Mouse (Mus musculus) kidney, postnatal 0 days (tissue): ENCODE measurements around the gene Lrch1. TPM values are rescaled to one million over a fixed set of nuclear protein-coding genes. Genes with fewer than 3 reads are reported as not detected.

Experiments
- ATAC-seq: fragments of 200-750 bp; cut with Nextera tagmentation; replicated peaks from 2 replicates; pipeline ENCODE4 v1.8.0; 2017; ENCODE audit warnings: low read depth, moderate number of reproducible peaks, moderate TSS enrichment, moderate library complexity; ENCODE audit not compliant: low FRiP score
- DNase-seq: peaks from one replicate; pipeline ENCODE4 v3.0.0-alpha.2; 2016; ENCODE audit warnings: low spot score
- H3K27ac ChIP-seq: fragments of 300-500 bp; sonication (generic); 2 replicates; pipeline ENCODE4 v1.5.1; 2014; ENCODE audit warnings: mild to moderate bottlenecking
- H3K27me3 ChIP-seq: fragments of 300-500 bp; sonication (generic); 2 replicates; pipeline ENCODE4 v1.6.1; 2014; ENCODE audit warnings: low read length, mixed read lengths; ENCODE audit not compliant: insufficient read depth
- H3K36me3 ChIP-seq: fragments of 300-500 bp; sonication (generic); 2 replicates; pipeline ENCODE4 v1.6.1; 2014; ENCODE audit warnings: low read length, mixed read lengths; ENCODE audit not compliant: insufficient read depth
- H3K4me1 ChIP-seq: fragments of 300-500 bp; sonication (generic); replicated peaks from 2 replicates; pipeline ENCODE4 v1.6.1; 2014; ENCODE audit warnings: antibody characterized with exemption, low read length, mixed read lengths; ENCODE audit not compliant: insufficient read depth
- H3K4me2 ChIP-seq: fragments of 300-500 bp; sonication (generic); 2 replicates; pipeline ENCODE4 v1.6.1; 2014; ENCODE audit warnings: mild to moderate bottlenecking, low read length, moderate library complexity, mixed read lengths
- H3K4me3 ChIP-seq: fragments of 300-500 bp; sonication (generic); replicated peaks from 2 replicates; pipeline ENCODE4 v1.5.1; 2014; ENCODE audit warnings: low read depth, low read length
- H3K9ac ChIP-seq: fragments of 300-500 bp; sonication (generic); 2 replicates; pipeline ENCODE4 v1.6.1; 2014; ENCODE audit warnings: low read depth, low read length
- H3K9me3 ChIP-seq: fragments of 300-500 bp; sonication (generic); replicated peaks from 2 replicates; pipeline ENCODE4 v1.6.1; 2016; ENCODE audit warnings: low read length, inconsistent platforms, mixed read lengths
- CTCF ChIP-seq: IDR thresholded peaks from 2 replicates; pipeline ENCODE4 v1.5.1; 2016; ENCODE audit warnings: antibody characterized with exemption, low read depth, mild to moderate bottlenecking, moderate library complexity
- WGBS: fragments of 180-500 bp; shearing (Covaris S2); extraction: QIAGEN DNeasy Blood & Tissue Kit; methylation state at CpG from one replicate; pipeline ENCODE4 v1.1.7; 2014; 5-methylcytosine and 5-hydroxymethylcytosine counted together
- polyA plus RNA-seq: library from polyadenylated mRNA; unstranded; fragments of >200 nt; fragmentation: Nextera tagmentation; extraction: Ambion mirVana; gene quantifications from 2 replicates; pipeline ENCODE4 v1.2.1, GENCODE M21; 2015

Lrch1 gene
- polyA plus RNA-seq, 1 experiment from 2014 or later: 16.3 TPM

- no peaks in the 10 kb centered on the region for H3K9me3 ChIP-seq
- peak; percentile 86 for TF ChIP-seq CTCF
- DNase-seq (peak; percentile 89), ATAC-seq (peak; percentile 38; the same call in 1 of the 2 replicates)
- H3K36me3 ChIP-seq: no peaks in the 10 kb centered on the region
- H3K4me3 ChIP-seq: no peak overlapping the region; the same call in 1 of the 2 replicates
- no peaks in the 10 kb centered on the region for H3K27me3 ChIP-seq
- peaks cover 13% of the 10 kb centered on the region for H3K4me1 ChIP-seq
- peak overlapping the region; percentile 19; the same call in 1 of the 2 replicates for H3K27ac ChIP-seq
- WGBS: 41% methylated on average over 14 of the region's 14 CpGs
- peak overlapping the region; percentile 74 for H3K4me2 ChIP-seq
- H3K9ac ChIP-seq: no peak overlapping the region
Measured at GRCm38 (mm10) chr14:74948426-74949240, 957 bp upstream of the Lrch1 start.

GRCm38 (mm10) chr14:74948014-74948396 is 329 bp upstream of the Lrch1 start:
- ATAC-seq: no peak

GRCm38 (mm10) chr14:74946751-74947375 is 813 bp downstream of the Lrch1 start:
- Histone ChIP-seq H3K4me2 (peak overlapping the region; percentile 74), H3K9ac (peak overlapping the region; percentile 78), H3K36me3 (no peaks in the 10 kb centered on the region), H3K4me3 (peak overlapping the region; percentile 94), H3K4me1 (peaks cover 13% of the 10 kb centered on the region), H3K27me3 (no peaks in the 10 kb centered on the region), H3K9me3 (no peaks in the 10 kb centered on the region), H3K27ac (peak overlapping the region; percentile 93)
- DNase-seq (peak; percentile 75), ATAC-seq (peak; percentile 71)
- WGBS: 0% methylated on average over 56 of the region's 56 CpGs
- TF ChIP-seq CTCF: no peak

More at GRCm38 (mm10) chr14:74948014-74948396, 329 bp upstream of the Lrch1 start:
- H3K27ac ChIP-seq: peak overlapping the region; percentile 93
- H3K27me3 ChIP-seq: no peaks in the 10 kb centered on the region
- peak overlapping the region; percentile 94 for H3K4me3 ChIP-seq
- peak overlapping the region; percentile 74 for H3K4me2 ChIP-seq
- peak overlapping the region; percentile 78 for H3K9ac ChIP-seq
- peaks cover 13% of the 10 kb centered on the region for H3K4me1 ChIP-seq
- H3K36me3 ChIP-seq: no peaks in the 10 kb centered on the region
- DNase-seq: no peak
- no peaks in the 10 kb centered on the region for H3K9me3 ChIP-seq
- WGBS: 23% methylated on average over 13 of the region's 13 CpGs
- TF ChIP-seq CTCF: no peak

GRCm38 (mm10) chr14:74946321-74946750 is 1.3 kb downstream of the Lrch1 start:
- Histone ChIP-seq H3K9me3 (no peaks in the 10 kb centered on the region), H3K9ac (peak overlapping the region; percentile 78), H3K36me3 (no peaks in the 10 kb centered on the region), H3K4me2 (peak overlapping the region; percentile 74), H3K4me3 (peak overlapping the region; percentile 94), H3K27me3 (no peaks in the 10 kb centered on the region), H3K27ac (peak overlapping the region; percentile 93), H3K4me1 (peaks cover 13% of the 10 kb centered on the region)
- DNase-seq (peak; percentile 80), ATAC-seq (peak; percentile 37; the same call in 1 of the 2 replicates)
- 2% methylated on average over 13 of the region's 13 CpGs for WGBS
- TF ChIP-seq CTCF: no peak

GRCm38 (mm10) chr14:74945266-74946215 is 2.1 kb downstream of the Lrch1 start:
- Histone ChIP-seq H3K4me3 (peak overlapping the region; percentile 94), H3K36me3 (no peaks in the 10 kb centered on the region), H3K4me2 (peak overlapping the region; percentile 74), H3K4me1 (peaks cover 13% of the 10 kb centered on the region), H3K9ac (peak overlapping the region; percentile 78), H3K9me3 (no peaks in the 10 kb centered on the region), H3K27me3 (no peaks in the 10 kb centered on the region), H3K27ac (peak overlapping the region; percentile 93)
- WGBS: 47% methylated on average over 11 of the region's 11 CpGs
- DNase-seq: no peak
- no peak for ATAC-seq
- no peak for TF ChIP-seq CTCF
